Mouse (Mus musculus) cerebellum, adult 8-10 months (tissue): ENCODE measurements at regions not wholly inside any gene's neighbourhood (a gene's known extent, or its start where the extent isn't known, plus 50 kb on each side); places are given as distances from the start of the nearest gene placed in this dataset.
A peak's percentile ranks its signal among the peaks of the same experiment; 100 is the strongest.
"Not testable (repeated sequence)": the region's sequence is repeated elsewhere in the genome, so short reads cannot be mapped to it uniquely, and the experiment has no call there.

Source experiments
- DNase-seq: peaks from one replicate; pipeline ENCODE4 v3.0.0; 2022

- no peak for DNase-seq
Measured at GRCm38 (mm10) chr1:194565574-194565973, 52.4 kb upstream of the Plxna2 start.

- no peak for DNase-seq
Measured at GRCm38 (mm10) chr1:194563946-194564345, 54.1 kb upstream of the Plxna2 start.

DNA sequence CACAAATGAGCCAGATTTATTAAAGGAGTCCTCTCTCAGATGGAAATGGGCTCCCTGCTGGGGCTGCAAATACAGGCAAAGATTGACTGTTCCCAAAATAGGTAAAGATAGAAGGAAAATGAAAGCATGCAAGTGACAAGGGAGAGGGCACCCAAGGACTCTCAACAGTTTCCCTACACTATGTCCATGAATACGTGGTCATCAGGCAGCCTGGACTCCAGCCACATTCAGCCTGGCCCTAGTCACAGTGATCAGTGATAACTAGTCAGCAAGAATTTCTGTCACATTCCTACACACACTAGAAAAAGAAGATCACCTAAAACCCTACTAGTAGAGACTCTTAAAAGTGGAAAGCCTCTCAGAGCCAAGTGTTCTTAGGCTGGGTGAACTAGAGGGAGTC is 56.9 kb upstream of the Plxna2 start:
- DNase-seq: no peak

GRCm38 (mm10) chr1:194548661-194549060 is 69.4 kb upstream of the Plxna2 start:
- no peak for DNase-seq

DNA sequence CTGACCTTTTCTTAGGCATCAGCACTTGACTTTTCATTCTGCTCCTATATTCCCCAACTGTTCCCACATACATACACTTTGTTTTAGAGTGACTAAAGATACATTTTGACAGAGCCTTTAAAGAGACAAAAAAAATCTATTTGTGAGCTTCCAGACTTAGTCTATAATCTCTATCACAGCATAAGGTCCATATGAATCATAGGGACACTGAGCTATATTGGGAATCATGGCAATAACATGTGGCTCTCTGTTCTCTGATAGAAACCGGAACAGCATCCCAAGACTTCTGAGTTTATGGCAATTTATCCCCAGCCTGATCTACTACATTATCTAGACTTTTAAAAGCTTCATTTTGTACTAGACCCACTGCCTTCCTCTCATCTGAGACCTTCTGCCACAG is 69.8 kb upstream of the Plxna2 start:
- DNase-seq: no peak

GRCm38 (mm10) chr1:194540923-194541322 is 77.1 kb upstream of the Plxna2 start:
- peak; percentile 23 for DNase-seq

DNA sequence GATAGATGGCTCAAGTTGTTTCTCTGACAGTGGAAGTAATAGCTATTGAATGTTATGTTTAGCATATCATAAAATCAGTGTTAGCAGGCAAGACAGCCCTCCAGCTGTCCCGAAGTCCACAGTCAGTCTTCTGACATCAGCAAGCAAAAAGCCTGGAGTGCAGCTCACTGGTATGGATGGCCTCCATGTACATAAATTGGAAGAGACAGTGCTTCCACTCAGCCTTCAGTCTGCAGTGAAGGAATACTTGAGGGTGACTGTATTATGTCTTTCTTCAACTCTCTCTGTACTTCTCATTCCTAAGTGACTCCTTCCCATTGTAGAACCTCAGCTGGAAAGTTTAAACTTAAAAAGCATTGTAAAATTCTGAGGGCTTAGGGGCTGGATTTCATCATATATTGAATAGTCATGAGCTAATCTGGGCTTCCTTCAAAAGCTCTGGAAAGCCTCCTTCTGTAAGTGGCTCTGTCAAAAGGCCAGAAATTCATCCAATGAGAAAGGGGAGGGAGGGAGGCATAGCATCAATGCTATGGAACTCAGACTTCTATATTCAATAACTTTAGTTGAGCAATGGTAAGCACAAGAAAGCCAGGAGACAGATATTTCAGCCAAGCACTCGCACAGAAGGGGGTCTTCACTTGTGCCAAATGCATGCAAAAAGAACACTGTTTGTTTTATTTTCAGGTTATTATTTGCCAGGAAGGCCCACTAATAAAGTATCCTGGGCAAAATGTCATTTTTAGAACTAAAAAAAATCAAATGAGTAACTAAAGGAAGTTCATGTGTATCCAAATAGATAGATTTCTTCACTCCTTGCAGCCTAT is 90.5 kb upstream of the Plxna2 start:
- no peak for DNase-seq

DNA sequence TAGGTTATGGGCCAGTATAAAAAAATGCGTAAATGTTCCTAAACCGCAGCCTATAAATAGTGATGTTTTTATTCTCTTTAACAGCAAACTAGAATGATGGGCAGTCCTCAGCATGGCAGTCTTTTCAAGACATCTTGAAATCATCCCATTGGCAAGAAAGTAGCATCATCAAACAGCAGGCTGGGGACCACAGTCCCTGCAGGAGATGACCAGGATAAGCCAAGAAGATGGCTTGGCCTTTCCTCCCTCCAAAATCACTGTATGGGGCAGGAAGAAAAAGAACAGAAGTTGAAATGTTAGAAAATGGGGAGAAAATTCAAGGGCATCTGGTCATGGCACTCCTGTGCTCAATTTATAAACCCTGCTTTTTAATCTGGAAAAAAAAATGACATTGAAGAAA is 93.0 kb upstream of the Plxna2 start:
- no peak for DNase-seq

DNA sequence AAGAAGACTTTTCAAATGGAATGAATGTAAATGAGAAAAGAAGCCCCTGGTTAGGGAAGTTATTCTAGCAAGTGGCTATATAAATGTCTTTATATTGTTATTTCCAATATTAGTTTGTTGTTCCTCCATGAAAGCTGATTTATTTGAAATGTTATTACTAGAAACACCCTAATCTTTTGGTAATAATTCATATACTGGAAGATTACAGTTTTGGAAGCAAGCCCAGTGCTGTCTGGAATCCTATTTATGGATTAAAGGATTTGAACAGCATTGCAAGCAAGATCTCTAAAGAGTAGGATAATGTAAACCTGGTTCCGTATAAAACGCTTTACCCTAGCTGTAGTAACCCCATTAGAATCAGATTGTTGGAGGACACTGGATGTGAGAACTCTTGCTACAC is 96.8 kb upstream of the Plxna2 start:
- no peak for DNase-seq

GRCm38 (mm10) chr1:194519509-194520220 is 98.4 kb upstream of the Plxna2 start:
- no peak for DNase-seq

GRCm38 (mm10) chr1:194516136-194516535 is 101.9 kb upstream of the Plxna2 start:
- DNase-seq: no peak

GRCm38 (mm10) chr1:194508314-194508713 is 109.7 kb upstream of the Plxna2 start:
- DNase-seq: no peak

- no peak for DNase-seq
Measured at GRCm38 (mm10) chr1:194505826-194506225, 112.2 kb upstream of the Plxna2 start.

DNA sequence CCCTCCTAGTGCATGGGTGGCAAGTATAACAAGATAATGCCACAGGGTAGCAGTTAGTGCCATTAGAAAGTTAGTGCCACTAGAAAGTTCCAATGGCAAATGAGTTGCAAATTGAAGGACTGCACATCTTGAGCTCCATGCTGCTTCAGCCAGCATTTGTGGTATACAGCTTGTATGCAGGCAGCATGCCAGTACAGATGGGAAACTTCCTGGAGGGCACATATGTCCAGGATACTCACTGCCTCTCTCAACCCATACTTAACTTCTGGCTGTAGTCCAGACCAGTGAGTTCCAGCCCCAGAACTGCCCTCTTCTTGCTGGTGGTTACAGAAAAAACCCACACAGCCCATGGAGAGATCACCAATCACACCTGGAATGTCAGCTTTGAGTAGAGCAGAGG is 113.8 kb upstream of the Plxna2 start:
- no peak for DNase-seq

- no peak for DNase-seq
Measured at GRCm38 (mm10) chr1:194503517-194503916, 114.5 kb upstream of the Plxna2 start.

GRCm38 (mm10) chr1:194496424-194496823 is 121.6 kb upstream of the Plxna2 start:
- DNase-seq: no peak

DNA sequence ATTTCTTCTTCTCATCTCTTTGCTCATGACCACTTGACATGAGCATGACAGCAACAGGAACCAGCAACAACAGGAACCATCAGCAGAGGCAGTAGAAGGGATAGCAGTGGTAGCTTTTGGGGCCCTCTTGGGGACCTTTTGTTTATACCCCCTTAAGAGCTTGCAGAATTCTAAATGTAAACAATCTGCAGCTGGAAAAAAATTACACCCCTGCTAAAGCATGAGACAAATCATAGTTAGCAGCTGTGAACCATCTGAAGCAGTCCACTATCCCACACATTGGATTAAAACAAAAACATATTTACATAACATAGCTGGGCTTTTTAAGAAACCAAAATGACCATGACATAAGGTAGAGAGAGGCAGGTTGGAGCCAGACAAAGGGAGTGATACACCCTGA is 126.9 kb upstream of the Plxna2 start:
- no peak for DNase-seq

GRCm38 (mm10) chr1:194488126-194488525 is 129.9 kb upstream of the Plxna2 start:
- no peak for DNase-seq

- DNase-seq: no peak
Measured at GRCm38 (mm10) chr1:194482717-194483059, 135.3 kb upstream of the Plxna2 start.

- no peak for DNase-seq
Measured at GRCm38 (mm10) chr1:194482001-194482716, 135.9 kb upstream of the Plxna2 start.

DNA sequence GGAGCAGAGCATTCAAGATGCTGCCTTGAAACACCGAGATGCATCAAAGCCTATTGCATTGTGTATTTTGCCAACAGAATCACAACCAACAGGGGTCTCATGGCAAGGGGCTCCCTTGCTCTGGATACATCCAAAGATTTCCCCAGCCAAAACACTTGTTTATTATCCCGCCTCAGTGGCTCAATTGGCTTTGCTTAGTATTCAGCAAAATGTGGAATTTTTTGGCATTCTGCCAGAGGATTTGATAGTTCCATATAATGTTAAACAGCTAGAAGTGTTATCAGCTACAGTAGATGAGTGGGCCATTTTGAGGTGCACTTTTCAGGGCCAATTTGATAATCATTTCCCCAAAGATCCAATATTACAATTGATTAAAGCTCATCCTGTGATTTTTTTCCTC is 146.7 kb upstream of the Plxna2 start:
- DNase-seq: not testable (repeated sequence)

- no peak for DNase-seq
Measured at GRCm38 (mm10) chr1:194452480-194452879, 165.5 kb upstream of the Plxna2 start.

DNA sequence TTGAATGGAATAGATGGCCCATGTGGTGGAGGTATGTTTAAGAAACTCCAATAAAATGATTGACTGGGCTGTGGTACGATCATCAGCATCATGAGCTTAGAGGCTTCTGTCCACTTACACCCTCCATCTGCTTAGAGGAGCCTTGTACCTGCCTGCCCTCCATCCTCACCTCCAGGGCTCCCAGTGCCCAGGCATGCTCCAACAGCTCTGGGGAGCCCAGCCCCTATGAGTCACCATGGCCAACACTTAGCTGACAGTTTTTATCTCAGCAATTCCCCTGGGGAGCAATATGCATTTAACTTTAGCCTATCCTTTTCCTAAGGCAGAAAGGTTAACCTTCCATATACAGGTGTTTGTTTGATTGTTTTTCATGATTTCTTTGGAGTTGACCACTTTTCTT is 174.3 kb upstream of the Plxna2 start:
- DNase-seq: no peak

DNA sequence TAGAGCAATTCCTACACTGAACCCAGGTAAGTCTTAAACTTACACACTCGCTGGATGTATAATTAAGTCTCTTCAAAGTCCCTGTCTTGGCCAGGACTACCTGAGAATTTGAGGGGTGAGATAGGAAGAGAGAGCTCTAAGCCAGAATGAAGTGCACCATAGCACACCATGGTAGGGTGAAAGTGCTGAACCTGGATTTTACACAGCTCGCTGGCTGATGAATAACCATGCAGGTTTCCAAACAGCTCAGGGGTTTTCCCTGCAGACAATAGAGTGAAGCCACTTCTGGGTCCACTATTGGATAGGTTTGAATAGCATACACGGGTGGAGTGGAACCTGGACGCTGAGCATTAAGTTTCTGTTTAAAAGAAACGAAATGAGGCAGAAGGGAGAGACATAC is 180.7 kb upstream of the Plxna2 start:
- DNase-seq: no peak
